Mouse (Mus musculus) NIH3T3 (cell line): Measurements from ENCODE around the gene Adgrl1.

Experiments used
- DNase-seq: peaks from one replicate; pipeline ENCODE4 v3.0.0-alpha.2; 2012; ENCODE audit warnings: low read depth

Adgrl1 gene

DNA sequence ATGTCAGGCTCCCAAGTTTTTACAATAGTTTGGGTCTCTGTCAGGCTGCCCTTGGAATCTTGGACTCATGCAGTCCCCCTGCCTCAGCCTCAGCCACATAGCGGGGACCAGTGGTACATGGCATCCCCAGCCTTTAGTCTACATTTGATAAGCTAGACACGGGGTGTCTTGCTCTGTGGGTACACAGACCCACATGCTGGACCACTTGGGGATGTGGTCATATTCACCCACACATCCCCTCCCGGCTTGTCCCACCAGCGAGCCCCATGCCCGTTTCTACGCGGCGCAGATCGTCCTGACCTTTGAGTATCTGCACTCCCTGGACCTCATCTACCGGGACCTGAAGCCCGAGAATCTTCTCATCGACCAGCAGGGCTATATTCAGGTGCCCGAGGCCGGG is 90.3 kb downstream of the Adgrl1 start:
- no peak for DNase-seq
